Mouse (Mus musculus) spleen, postnatal 4 days (tissue): ENCODE data around the gene Picalm.

Experiments used
- DNase-seq, 2 experiments: peaks; one replicate each; pipeline ENCODE4 v3.0.0; 2022; ENCODE audit warnings: low spot score in 2 of 2

Picalm gene

GRCm38 (mm10) chr7:90210116-90210515 lies 80.1 kb downstream of the Picalm start:
- no peak for DNase-seq

- DNase-seq, result peak in 1 of 2 experiments; percentile 40
Observed at GRCm38 (mm10) chr7:90210947-90211346, 80.9 kb downstream of the Picalm start.

GRCm38 (mm10) chr7:90216511-90216910 lies 86.5 kb downstream of the Picalm start:
- DNase-seq, result peak in 1 of 2 experiments; percentile 59

DNA sequence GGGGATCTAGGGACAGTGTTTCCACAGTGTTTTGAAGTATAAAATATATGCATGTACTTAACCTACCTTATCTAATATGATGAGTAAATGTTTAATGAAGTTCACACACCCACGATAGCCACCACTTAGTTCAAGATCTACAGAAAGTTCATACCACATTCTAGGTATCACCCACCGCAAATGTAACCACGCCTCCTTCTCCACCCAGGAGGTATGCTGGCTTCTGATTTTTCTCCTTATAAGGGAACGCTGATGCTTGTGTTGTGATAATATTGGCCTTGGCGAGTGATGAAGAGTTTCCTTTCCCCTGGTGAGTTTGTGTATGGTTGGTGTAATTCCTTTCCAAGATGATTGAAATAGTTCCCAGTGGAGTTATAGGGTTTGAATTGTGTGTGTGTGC lies 88.1 kb downstream of the Picalm start:
- no peak for DNase-seq

DNA sequence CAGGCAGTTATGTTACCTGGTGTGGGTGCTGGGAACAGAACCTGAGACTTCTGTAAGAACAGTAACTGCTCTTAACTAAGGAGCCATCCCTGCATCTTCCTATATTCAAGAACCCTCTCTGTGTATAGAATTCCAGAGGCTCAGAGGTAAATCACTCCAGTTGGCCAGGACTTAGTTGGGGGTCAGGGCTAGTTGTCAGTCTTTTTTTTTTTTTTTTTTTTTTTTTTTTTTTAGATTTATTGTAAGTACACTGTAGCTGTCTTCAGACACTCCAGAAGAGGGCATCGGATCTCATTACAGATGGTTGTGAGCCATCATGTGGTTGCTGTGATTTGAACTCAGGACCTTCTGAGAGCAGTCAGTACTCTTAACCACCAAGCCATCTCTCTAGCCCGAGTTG lies 91.5 kb downstream of the Picalm start:
- DNase-seq, result no peak

GRCm38 (mm10) chr7:90228075-90228474 lies 98.1 kb downstream of the Picalm start:
- no peak for DNase-seq

DNA sequence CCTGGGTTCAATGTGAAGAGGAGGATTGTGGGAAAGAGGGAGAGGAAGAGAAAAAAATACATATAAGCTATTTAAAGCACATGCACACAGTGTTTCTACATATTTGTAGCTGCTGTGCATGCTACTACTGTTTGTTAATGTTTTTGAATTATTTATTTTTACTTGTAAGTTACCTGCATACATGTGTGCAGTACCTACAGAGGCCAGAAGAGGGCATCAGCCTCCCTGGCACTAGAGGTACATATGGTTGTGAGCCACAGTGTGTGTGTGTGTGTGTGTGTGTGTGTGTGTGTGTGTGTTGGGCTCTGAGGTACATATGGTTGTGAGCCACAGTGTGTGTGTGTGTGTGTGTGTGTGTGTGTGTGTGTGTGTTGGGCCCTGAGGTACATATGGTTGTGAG lies 98.9 kb downstream of the Picalm start:
- peak; percentile 41 to 73 for DNase-seq

DNA sequence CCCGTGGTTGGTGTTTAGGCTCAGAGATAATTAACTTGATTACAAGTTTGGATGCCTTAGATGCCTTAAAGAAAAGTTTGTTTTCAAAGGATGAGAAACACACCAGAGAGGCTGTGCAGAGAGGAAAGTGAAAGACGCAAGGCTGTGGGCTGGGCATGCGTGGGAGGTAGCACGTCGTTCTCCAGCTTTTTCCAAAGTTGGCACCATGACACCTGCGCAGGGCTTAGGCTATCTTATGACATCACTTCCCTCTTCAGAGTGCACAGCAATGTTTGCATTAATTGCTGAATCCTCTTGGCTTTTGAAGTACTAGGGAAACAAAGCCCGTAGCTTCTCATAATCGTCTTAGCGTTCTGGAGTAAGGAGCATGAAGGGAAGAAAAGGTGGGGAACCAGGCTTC lies 101.4 kb downstream of the Picalm start:
- no peak for DNase-seq

DNA sequence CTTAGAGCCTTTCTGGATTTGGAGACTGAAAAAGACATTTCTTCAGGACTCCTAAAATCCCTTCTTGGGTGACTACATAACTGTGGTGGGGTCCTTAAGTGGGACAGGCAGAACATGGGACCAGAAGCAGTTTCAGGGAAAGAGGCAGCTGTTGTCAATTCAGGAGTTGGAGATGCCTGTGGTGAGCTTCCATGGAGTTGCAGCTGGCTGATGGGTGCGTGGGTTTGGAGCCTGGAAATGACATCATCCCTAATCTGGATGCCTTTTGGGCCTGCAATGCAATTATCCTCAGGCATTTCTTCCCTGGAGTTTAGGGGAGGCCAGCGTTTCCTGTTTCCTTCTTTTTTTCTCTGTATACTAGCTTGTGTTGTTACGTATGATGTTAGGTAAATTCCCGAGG lies 103.9 kb downstream of the Picalm start:
- DNase-seq, result no peak

- DNase-seq, result no peak
Observed at GRCm38 (mm10) chr7:90236289-90236905, 106.4 kb downstream of the Picalm start.

GRCm38 (mm10) chr7:90243151-90243550 lies 113.1 kb downstream of the Picalm start:
- DNase-seq, result no peak

DNA sequence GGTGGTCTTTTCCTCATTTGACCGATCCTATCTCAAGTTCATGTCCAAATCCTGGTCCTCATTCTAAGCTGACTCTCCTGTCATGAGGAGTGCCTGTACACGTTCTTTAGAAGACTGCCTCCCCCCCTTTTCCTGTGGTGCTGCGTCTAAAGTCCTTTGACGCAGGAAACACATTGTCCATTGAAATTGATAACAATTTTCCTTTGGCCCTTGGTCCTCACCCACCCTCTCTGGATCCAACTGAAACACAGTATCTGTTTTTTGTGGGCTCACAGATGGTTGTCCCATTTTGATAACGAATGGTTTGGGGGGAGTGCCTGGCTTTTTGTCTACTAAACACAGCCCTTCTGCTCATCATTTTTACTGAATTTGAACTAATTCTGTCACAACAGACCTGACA lies 113.6 kb downstream of the Picalm start:
- DNase-seq, result no peak

DNA sequence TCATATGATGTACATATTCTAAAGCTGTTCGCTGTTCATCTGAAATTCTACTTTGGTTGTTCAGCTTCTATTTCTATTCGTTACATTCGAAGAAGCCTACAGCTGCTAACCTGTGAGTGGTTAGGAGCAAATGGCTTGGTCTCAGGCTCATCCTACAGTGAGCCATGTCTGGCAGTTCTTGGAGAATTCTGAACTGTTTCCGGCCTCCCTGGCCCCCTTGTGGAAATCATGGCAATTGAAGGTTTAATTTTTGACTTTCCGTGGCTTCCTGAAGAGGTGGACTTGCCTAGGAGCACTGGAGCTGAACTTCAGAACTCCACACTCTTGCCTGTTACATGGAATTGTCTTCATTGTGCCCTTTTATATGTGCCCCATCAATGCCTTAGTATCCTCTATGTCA lies 122.9 kb downstream of the Picalm start:
- DNase-seq, result no peak

DNA sequence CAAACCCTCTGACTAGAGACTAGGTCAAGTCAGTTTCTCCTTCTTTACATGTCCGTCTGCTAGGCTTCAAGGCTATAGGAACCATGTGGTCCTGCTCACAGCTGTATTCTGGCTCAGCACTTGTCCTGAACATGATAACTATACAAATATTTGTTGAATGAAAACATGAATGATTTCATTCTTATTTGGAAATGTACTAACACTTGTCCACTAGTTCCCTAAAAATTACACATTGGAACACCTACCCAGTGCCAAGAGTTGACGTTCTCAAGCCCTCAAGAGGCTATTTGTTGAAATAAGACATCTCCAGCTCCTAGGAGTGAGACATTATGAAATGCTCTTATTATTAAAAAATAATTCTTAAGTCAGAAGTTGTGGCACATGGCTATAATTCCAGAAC lies 128.7 kb downstream of the Picalm start:
- DNase-seq, result no peak

- no peak for DNase-seq
Observed at GRCm38 (mm10) chr7:90259899-90260298, 129.9 kb downstream of the Picalm start.

DNA sequence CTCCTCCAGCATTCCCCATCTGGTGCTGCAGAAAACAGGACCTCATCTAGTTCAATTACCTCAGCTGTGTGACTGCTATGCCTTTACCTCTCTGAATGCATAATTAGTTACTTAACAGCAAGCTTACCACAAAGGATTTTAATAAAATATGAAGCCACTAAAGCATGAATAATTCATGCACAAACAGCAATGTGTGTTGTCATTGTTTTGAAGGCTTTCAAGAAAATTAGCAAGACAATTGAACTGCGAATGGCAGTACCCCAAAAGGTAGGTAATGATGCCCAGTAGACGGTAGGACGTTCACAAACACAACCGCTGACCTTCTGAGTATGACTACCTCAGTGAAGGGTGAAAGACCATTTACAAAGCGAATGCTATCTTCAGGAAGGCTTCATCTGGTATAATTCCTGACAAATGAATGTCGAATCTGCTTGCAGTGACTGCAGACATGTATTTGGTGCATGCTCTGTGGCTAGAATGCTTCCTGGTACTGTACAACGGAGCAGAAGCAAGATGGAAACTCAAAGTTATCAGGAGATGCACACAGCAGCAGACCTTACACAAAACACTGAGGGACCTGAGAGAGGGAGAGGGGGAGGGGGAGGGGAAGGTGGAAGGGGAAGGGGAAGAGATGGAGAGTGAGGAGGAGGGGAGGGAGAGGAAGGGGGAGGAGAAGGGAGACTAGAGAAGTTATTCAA lies 132.0 kb downstream of the Picalm start:
- no peak for DNase-seq
